Mouse (Mus musculus) CH12.LX (cell line): ENCODE measurements around the gene Cntn2.

Experiments used
- BHLHE40 ChIP-seq: IDR thresholded peaks from 2 replicates; pipeline ENCODE4 v1.6.1; 2011; ENCODE audit warnings: mild to moderate bottlenecking, low read depth, low read length, improper control_type of control experiment
- CHD1 ChIP-seq: IDR thresholded peaks from 2 replicates; pipeline ENCODE4 v1.6.1; 2012; ENCODE audit warnings: low read depth, low read length, improper control_type of control experiment, inconsistent platforms
- CTCF ChIP-seq, 2 experiments: IDR thresholded peaks in 1 of 2; conservative IDR thresholded peaks in 1 of 2; 2 replicates each; pipeline ENCODE4 v1.5.1; 2011 to 2012; ENCODE audit warnings: low read depth in 2 of 2, low read length in 2 of 2, improper control_type of control experiment in 1 of 2, inconsistent platforms in 1 of 2, mild to moderate bottlenecking in 1 of 2, moderate library complexity in 1 of 2
- HCFC1 ChIP-seq: IDR thresholded peaks from 2 replicates; pipeline ENCODE4 v1.6.1; 2012; ENCODE audit warnings: low read depth, mild to moderate bottlenecking, inconsistent platforms, low read length, improper control_type of control experiment
- KAT2A ChIP-seq: IDR thresholded peaks from 2 replicates; pipeline ENCODE4 v1.6.1; 2012; ENCODE audit warnings: low read length, improper control_type of control experiment, inconsistent platforms; ENCODE audit not compliant: insufficient replicate concordance
- MEF2A ChIP-seq: IDR thresholded peaks from 2 replicates; pipeline ENCODE4 v1.6.1; 2014; ENCODE audit warnings: low read depth, mild to moderate bottlenecking, inconsistent platforms, low read length, improper control_type of control experiment, borderline replicate concordance
- POLR2A ChIP-seq: IDR thresholded peaks from 2 replicates; pipeline ENCODE4 v1.6.1; 2011; ENCODE audit warnings: low read depth, mild to moderate bottlenecking, improper control_type of control experiment, low read length
- SIN3A ChIP-seq: IDR thresholded peaks from 2 replicates; pipeline ENCODE4 v1.6.1; 2012; ENCODE audit warnings: low read length, improper control_type of control experiment, inconsistent platforms
- SMC3 ChIP-seq: IDR thresholded peaks from 2 replicates; pipeline ENCODE4 v1.6.1; 2011; ENCODE audit warnings: low read depth, low read length, improper control_type of control experiment

- TF ChIP-seq SMC3 (no peak), POLR2A (no peak), HCFC1 (no peak), MEF2A (no peak), CTCF (conservative IDR thresholded peaks at IDR 0.05 in 1 of 2, IDR thresholded peaks at IDR 0.05 in 1 of 2; ENCODE audit: low read depth in 2 of 2, low read length in 2 of 2) (no peak), CHD1 (no peak), BHLHE40 (no peak), SIN3A (no peak), KAT2A (no peak)
These were observed 733 bp upstream of the Cntn2 start for GRCm38 (mm10) chr1:132543789-132544188.
